In the genomic region with DNA sequence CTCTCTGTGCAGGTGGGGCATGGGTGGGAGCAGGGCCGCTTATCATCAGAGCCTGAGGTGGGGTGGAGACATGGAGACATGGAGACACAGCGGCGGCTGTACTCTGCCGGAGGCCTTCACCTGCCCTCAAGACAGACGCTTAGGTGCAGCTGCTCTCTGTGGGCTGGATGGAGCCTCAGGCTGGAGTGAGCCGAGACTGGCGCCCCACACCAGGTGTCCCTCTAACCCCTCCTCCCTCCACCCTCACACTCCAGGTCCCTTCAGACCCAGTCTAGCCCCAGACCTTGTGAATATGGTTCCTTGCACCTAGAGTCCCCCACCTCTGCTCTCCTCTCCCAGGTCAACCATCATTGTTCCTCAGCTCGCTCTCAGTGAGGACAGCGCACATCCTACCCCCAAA, we compare ENCODE assay signal across 13 mouse cellular contexts.
"Had no signal": no experiment of that assay in that cellular context is flagged by ENCODE, and none has a peak within 500 bp of the region (broad histone marks: within the 10 kb centered on the region; RNA-seq: fewer than 3 reads in every experiment).

No protein-coding gene starts in this region.

- H3K4me2 ChIP-seq: kidney, embryonic 15.5 days; liver, embryonic 11.5 days; liver, embryonic 15.5 days; lung, embryonic 14.5 days; midbrain, embryonic 12.5 days; stomach, embryonic 15.5 days had no signal

- H3K9ac ChIP-seq: kidney, embryonic 15.5 days; liver, embryonic 15.5 days; lung, embryonic 14.5 days; midbrain, embryonic 12.5 days; stomach, embryonic 15.5 days had no signal

- DNase-seq: kidney, adult 2 months; kidney, postnatal 14 days; left cerebral cortex, postnatal 4 days; lung, embryonic 14.5 days; lung, postnatal 10 days; lung, postnatal 4 days; right cerebral cortex, postnatal 14 days; thymus, postnatal 4 days had no signal

- H3K36me3 ChIP-seq: kidney, embryonic 15.5 days; liver, embryonic 15.5 days; midbrain, embryonic 12.5 days; stomach, embryonic 15.5 days had no signal

- H3K9me3 ChIP-seq: kidney, embryonic 15.5 days; liver, embryonic 15.5 days; midbrain, embryonic 12.5 days; stomach, embryonic 15.5 days had no signal

- H3K27ac ChIP-seq: kidney, embryonic 15.5 days; liver, embryonic 15.5 days; midbrain, embryonic 12.5 days; stomach, embryonic 15.5 days had no signal

- H3K27me3 ChIP-seq: kidney, embryonic 15.5 days; liver, embryonic 15.5 days; midbrain, embryonic 12.5 days; stomach, embryonic 15.5 days had no signal

- H3K4me3 ChIP-seq: kidney, embryonic 15.5 days; liver, embryonic 15.5 days; midbrain, embryonic 12.5 days; stomach, embryonic 15.5 days had no signal
